Mouse (Mus musculus) myocyte (in vitro differentiated cells): ENCODE results near the gene Upp2.

Experiments used
- CEBPB ChIP-seq: IDR thresholded peaks from 2 replicates; pipeline ENCODE4 v1.6.1; 2011; ENCODE audit warnings: mild to moderate bottlenecking, moderate library complexity; ENCODE audit not compliant: poor library complexity, insufficient read depth, severe bottlenecking
- E2F4 ChIP-seq: IDR thresholded peaks from one replicate; pipeline ENCODE4 v1.6.1; 2011; ENCODE audit warnings: mild to moderate bottlenecking, control low read depth, moderate library complexity; ENCODE audit not compliant: insufficient read depth
- MAX ChIP-seq: IDR thresholded peaks from one replicate; pipeline ENCODE4 v1.6.1; 2011; ENCODE audit warnings: low read depth, mild to moderate bottlenecking, control low read depth
- MYOD1 ChIP-seq, 3 experiments: IDR thresholded peaks; one replicate each; pipeline ENCODE4 v1.6.1; 2011; ENCODE audit warnings: control low read depth in 2 of 3, low read depth in 2 of 3, mild to moderate bottlenecking in 2 of 3, moderate library complexity in 1 of 3; ENCODE audit not compliant: insufficient read length in 2 of 3, control insufficient read depth in 1 of 3
- MYOG ChIP-seq, 3 experiments: IDR thresholded peaks; one replicate each; pipeline ENCODE4 v1.6.1; 2011; ENCODE audit warnings: control low read depth in 2 of 3, low read depth in 2 of 3, mild to moderate bottlenecking in 2 of 3; ENCODE audit not compliant: insufficient read length in 2 of 3, control insufficient read depth in 1 of 3, insufficient read depth in 1 of 3
- POLR2A ChIP-seq: IDR thresholded peaks from one replicate; pipeline ENCODE4 v1.6.1; 2011; ENCODE audit warnings: low read depth, mild to moderate bottlenecking, control low read depth, moderate library complexity; ENCODE audit not compliant: insufficient read length
- REST ChIP-seq: IDR thresholded peaks from one replicate; pipeline ENCODE4 v1.6.1; 2011; ENCODE audit warnings: mild to moderate bottlenecking, control low read depth, moderate library complexity; ENCODE audit not compliant: insufficient read depth, insufficient read length
- SRF ChIP-seq: IDR thresholded peaks from one replicate; pipeline ENCODE4 v1.6.1; 2011; ENCODE audit warnings: low read depth; ENCODE audit not compliant: control insufficient read depth, insufficient read length
- TCF12 ChIP-seq: IDR thresholded peaks from one replicate; pipeline ENCODE4 v1.6.1; 2011; ENCODE audit warnings: mild to moderate bottlenecking, control low read depth; ENCODE audit not compliant: poor library complexity, insufficient read depth, severe bottlenecking
- USF1 ChIP-seq: IDR thresholded peaks from one replicate; pipeline ENCODE4 v1.6.1; 2011; ENCODE audit warnings: low read depth, mild to moderate bottlenecking, control low read depth, moderate library complexity

GRCm38 (mm10) chr2:58797506-58797905, 230.4 kb downstream of the Upp2 start:
- TF ChIP-seq POLR2A (no peak), E2F4 (no peak), TCF12 (no peak), MAX (no peak), CEBPB (no peak), USF1 (no peak), REST (no peak), SRF (no peak), MYOD1 (IDR thresholded peaks at IDR 0.05; ENCODE audit: control insufficient read depth in 1 of 3, insufficient read length in 2 of 3, low read depth in 2 of 3) (no peak), MYOG (IDR thresholded peaks at IDR 0.05; ENCODE audit: control insufficient read depth in 1 of 3, insufficient read depth in 1 of 3, insufficient read length in 2 of 3, low read depth in 2 of 3) (no peak)
